Mouse (Mus musculus) cerebellum, adult 2 months (tissue): Measurements from ENCODE around the gene Ttc9b. TPM values are rescaled to one million over a fixed set of nuclear protein-coding genes. Genes with fewer than 3 reads are reported as not detected.
A peak's percentile ranks its signal among the peaks of the same experiment; 100 is the strongest.

Experiments used
- DNase-seq, 2 experiments: peaks; one replicate each; pipeline ENCODE4 v3.0.0; 2021
- H3K27ac ChIP-seq: fragments of 200-500 bp; 2 replicates; pipeline ENCODE4 v1.5.1; 2012; ENCODE audit warnings: low read length, control low read depth, inconsistent platforms; ENCODE audit not compliant: insufficient read depth
- H3K27me3 ChIP-seq: fragments of 200-500 bp; 2 replicates; pipeline ENCODE4 v1.6.1; 2012; ENCODE audit warnings: inconsistent platforms, mild to moderate bottlenecking, low read length, moderate library complexity; ENCODE audit not compliant: control insufficient read depth, insufficient read depth
- H3K4me1 ChIP-seq: fragments of 200-500 bp; 2 replicates; pipeline ENCODE4 v1.6.1; 2011; ENCODE audit warnings: low read length; ENCODE audit not compliant: control insufficient read depth, insufficient read depth
- H3K4me3 ChIP-seq: fragments of 200-500 bp; replicated peaks from 2 replicates; pipeline ENCODE3; 2011; ENCODE audit warnings: mild to moderate bottlenecking, low read depth, low read length, control low read depth; ENCODE audit not compliant: insufficient read depth
- CTCF ChIP-seq: fragments of 200-500 bp; IDR thresholded peaks from 2 replicates; pipeline ENCODE4 v1.5.1; 2011; ENCODE audit warnings: low read depth, mild to moderate bottlenecking, control low read depth, low read length, moderate library complexity, borderline replicate concordance; ENCODE audit not compliant: insufficient read depth
- POLR2A ChIP-seq: fragments of 200-500 bp; IDR thresholded peaks from 2 replicates; pipeline ENCODE4 v1.6.1; 2011; ENCODE audit warnings: low read length, control low read depth, borderline replicate concordance; ENCODE audit not compliant: insufficient read depth
- WGBS: fragments of 180-500 bp; shearing (Covaris S2); methylation state at CpG from one replicate; pipeline ENCODE4 v1.1.7; 2018; 5-methylcytosine and 5-hydroxymethylcytosine counted together
- polyA plus RNA-seq: library from polyadenylated mRNA; depleted of rRNA; stranded (reverse); fragments of >200 nt; gene quantifications from 2 replicates; pipeline ENCODE4 v1.2.3, GENCODE M21; 2012

Ttc9b gene
- polyA plus RNA-seq, 1 experiment: 62.2 TPM

- DNase-seq: no peak
- H3K27ac ChIP-seq: no peak overlapping the region
- peak; percentile 5; the same call in 1 of the 2 replicates for TF ChIP-seq CTCF
- TF ChIP-seq POLR2A: no peak
- H3K4me1 ChIP-seq: peaks cover 24% of the 10 kb centered on the region
- no peak overlapping the region for H3K4me3 ChIP-seq
- H3K27me3 ChIP-seq: no peaks in the 10 kb centered on the region
- 54% methylated on average over 14 of the region's 14 CpGs for WGBS
Observed at GRCm38 (mm10) chr7:27658712-27659663, 5.3 kb downstream of the Ttc9b start.

DNA sequence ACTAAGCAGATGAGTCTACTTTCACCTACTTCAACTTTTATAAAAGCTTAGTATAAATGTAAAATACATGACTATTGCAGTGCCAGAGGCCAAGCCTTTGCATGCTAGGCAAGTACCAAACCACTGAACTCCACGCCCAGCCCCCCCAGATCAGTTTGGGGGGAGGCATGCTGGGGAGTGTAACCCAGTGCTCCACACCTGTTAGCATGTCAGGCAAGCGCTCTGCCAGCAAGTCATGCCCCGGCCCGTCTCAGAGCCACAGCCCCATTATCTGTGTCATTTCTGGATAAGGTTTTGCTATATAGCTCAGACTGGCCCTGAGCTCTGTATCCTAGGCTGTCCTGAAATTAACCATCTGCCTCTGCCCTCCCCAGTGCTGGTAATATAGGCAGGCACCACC is 8.3 kb downstream of the Ttc9b start:
- no peak overlapping the region for H3K27ac ChIP-seq
- H3K4me1 ChIP-seq: peaks cover 15% of the 10 kb centered on the region
- TF ChIP-seq CTCF (no peak), POLR2A (no peak)
- no peaks in the 10 kb centered on the region for H3K27me3 ChIP-seq
- H3K4me3 ChIP-seq: no peak overlapping the region
- WGBS: 85% methylated on average over 4 of the region's 4 CpGs
- DNase-seq: no peak

DNA sequence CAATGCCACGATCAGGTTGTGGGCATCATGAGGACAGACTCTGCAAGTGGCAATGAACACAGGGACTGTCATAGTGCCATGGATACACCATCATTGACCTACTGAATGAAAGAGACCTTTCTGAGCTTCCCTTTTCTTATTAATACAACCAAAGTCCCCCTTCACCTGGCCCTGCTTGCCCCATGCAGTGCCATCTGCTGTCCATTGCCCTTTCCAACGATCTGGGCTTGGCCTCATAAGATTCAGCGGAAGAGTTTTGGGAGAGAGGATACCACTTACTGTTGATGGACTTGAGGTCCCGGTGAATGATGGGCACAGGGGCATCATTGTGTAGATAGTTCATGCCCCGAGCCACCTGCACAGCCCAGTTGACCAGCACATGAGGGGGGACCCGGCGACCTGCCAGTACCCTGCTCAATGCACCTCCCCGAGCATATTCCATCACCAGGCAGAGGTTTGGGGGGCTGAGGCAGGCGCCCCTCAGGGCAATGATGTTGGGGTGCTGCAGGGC is 19.4 kb downstream of the Ttc9b start:
- Histone ChIP-seq H3K27ac (peak overlapping the region; percentile 69), H3K4me3 (peak overlapping the region; percentile 66), H3K27me3 (no peaks in the 10 kb centered on the region), H3K4me1 (peaks cover 11% of the 10 kb centered on the region)
- peak; percentile 51; the same call in 1 of the 2 replicates for TF ChIP-seq CTCF
- no peak for TF ChIP-seq POLR2A
- DNase-seq: peak in 1 of 2 experiments; percentile 69
- 6% methylated on average over 9 of the region's 9 CpGs for WGBS

GRCm38 (mm10) chr7:27673575-27674131 is 19.9 kb downstream of the Ttc9b start:
- TF ChIP-seq POLR2A: no peak
- no peak for TF ChIP-seq CTCF
- peak; percentile 52 to 67 for DNase-seq
- H3K4me1 ChIP-seq: peaks cover 8% of the 10 kb centered on the region
- H3K27me3 ChIP-seq: no peaks in the 10 kb centered on the region
- H3K27ac ChIP-seq: peak overlapping the region; percentile 69
- under 1% methylated on average over 51 of the region's 52 CpGs for WGBS
- peak overlapping the region; percentile 66 for H3K4me3 ChIP-seq

DNA sequence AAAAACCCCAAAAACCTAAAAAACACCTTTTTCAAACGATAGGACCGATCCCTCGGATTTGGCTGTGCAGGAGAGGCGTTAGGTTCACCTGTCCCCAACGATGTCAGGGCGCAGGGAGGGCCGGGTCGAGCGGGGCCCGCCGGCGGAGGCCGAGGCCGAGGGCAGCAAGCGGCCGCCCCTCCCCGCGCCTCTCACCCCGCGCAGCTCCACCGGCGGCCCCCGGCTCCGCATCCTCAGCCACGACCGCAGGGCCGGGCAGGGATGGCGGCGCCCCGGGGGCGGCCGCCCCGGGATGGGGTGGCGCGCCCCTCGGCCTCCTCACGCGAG is 20.4 kb downstream of the Ttc9b start:
- Histone ChIP-seq H3K27ac (peak overlapping the region; percentile 69), H3K4me1 (peaks cover 4% of the 10 kb centered on the region; the same call in 1 of the 2 replicates), H3K27me3 (no peaks in the 10 kb centered on the region), H3K4me3 (peak overlapping the region; percentile 66)
- WGBS: 3% methylated on average over 27 of the region's 38 CpGs
- DNase-seq: no peak
- TF ChIP-seq CTCF (no peak), POLR2A (no peak)

DNA sequence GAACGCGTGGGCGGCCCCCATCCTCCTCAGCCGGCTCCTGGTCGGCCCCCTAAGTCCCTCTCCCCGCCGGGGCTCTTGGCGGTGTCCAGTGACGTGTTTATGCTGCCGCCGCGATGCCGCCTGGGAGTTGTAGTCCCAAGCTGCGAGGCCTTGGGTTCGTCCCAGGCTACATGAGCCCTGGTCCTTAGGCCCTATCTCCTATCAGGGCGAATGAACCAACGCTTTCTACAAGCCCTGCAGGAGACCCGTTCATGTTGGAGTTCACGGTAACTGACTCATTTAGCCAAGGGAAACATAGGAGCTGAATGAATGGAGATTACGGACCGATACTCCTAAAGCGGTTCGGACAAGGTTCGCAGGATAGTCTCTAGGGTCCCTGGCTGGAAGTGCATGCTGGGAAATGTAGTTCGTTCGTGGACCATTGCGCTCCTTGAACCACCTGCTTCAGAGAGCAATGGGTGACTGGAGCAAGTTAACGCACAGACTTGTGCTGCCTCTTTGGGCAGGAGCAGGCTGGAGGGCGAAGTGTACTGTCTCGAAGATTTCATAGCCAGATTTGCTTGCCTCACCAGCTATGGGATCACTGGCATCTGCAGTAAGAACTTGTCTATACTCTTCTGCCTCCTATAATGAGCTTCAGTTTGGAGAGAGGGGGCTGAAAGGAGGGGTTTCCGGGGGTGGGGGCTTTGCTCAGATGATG is 21.0 kb downstream of the Ttc9b start, which contains the start of gene Map3k10:
Gene Map3k10, minus strand, starts transcription at position 77 of the 700 bp plus-strand sequence.
- TF ChIP-seq CTCF (no peak), POLR2A (peak; percentile 49; the same call in 1 of the 2 replicates)
- H3K4me1 ChIP-seq: peaks cover 4% of the 10 kb centered on the region; the same call in 1 of the 2 replicates
- peak; percentile 96 to 98 for DNase-seq
- H3K27ac ChIP-seq: peak within 1 kb of the TSS; percentile 84
- WGBS: under 1% methylated on average over 31 of the region's 31 CpGs
- peak within 1 kb of the TSS; percentile 66 for H3K4me3 ChIP-seq
- H3K27me3 ChIP-seq: no peaks in the 10 kb centered on the region

DNA sequence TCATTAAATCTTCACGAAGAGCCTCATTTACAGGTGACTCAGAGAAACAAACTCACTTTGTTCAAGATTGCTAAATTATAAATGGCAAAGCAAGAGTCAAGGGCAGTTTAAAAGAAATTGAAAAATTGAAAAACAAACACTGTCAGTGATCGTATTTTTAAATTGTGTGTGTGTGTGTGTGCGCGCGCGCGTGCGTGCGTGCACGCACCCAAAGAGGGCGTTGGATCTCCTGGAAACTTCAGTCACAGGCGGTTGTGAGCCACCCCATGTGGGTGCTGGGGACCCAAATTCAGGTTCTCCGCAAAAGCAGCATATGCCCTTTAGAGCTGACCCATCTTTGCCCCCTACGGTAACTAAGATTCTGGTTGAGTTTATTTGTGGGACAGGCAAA is 21.5 kb downstream of the Ttc9b start:
- Histone ChIP-seq H3K4me1 (peaks cover 3% of the 10 kb centered on the region; the same call in 1 of the 2 replicates), H3K27me3 (no peaks in the 10 kb centered on the region), H3K27ac (no peak overlapping the region), H3K4me3 (no peak overlapping the region)
- DNase-seq: peak in 1 of 2 experiments; percentile 22
- WGBS: 28% methylated on average over 14 of the region's 14 CpGs
- TF ChIP-seq POLR2A: no peak
